Mouse (Mus musculus): ENCODE data around the gene Rexo4. TPM values are rescaled to one million over a fixed set of nuclear protein-coding genes. Genes with fewer than 3 reads are reported as not detected.

The Rexo4 gene
- polyA plus RNA-seq, 1 experiment from 2014 or later = 53.9 TPM

GRCm38 (mm10) chr2:26936425-26936824 lies 27.8 kb downstream of the Rexo4 start:
- no peak overlapping the region for H3K4me3 ChIP-seq (ENCODE audit: low read depth, low read length)
- WGBS = 82% methylated on average over 1 of the region's 1 CpGs
- H3K27me3 ChIP-seq (ENCODE audit: control insufficient read depth, insufficient read depth, low read length) = no peaks in the 10 kb centered on the region
- H3K4me1 ChIP-seq (replicated peaks; ENCODE audit: control insufficient read depth, insufficient read depth, low read length) = peaks cover 8% of the 10 kb centered on the region
- no peak overlapping the region for H3K27ac ChIP-seq (ENCODE audit: low read depth, low read length)
- DNase-seq (ENCODE audit: low spot score) (no peak), ATAC-seq (replicated peaks; ENCODE audit: low FRiP score) (no peak)
- no peaks in the 10 kb centered on the region for H3K36me3 ChIP-seq (ENCODE audit: control insufficient read depth, insufficient read depth, low read length)
- H3K4me2 ChIP-seq (ENCODE audit: low read depth, low read length, severe bottlenecking) = no peak overlapping the region
- no peak overlapping the region for H3K9ac ChIP-seq (ENCODE audit: low read length)
- H3K9me3 ChIP-seq (ENCODE audit: control insufficient read depth, low read length) = no peaks in the 10 kb centered on the region

DNA sequence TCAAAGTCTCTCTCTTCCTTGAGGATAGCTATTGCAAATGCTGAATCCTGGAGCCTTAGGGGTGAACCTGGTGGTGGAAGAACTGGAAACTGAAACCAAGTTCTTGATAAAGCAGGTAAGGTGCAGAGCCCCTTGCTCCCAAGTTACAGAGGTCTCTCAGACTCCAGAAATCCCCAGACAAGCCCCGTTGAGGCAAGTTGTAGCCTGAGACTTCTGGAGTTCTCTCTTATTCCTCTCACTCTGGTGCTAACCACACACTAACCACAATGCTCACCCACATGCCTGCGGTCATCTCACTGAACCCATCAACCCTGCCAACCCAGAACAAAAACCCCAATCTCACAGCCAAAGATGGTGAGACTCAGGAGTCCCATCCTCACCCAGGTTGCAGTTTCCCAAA lies 28.9 kb downstream of the Rexo4 start:
- H3K27ac ChIP-seq (ENCODE audit: low read depth, low read length) = no peak overlapping the region
- H3K4me2 ChIP-seq (ENCODE audit: low read depth, low read length, severe bottlenecking) = no peak overlapping the region
- DNase-seq (ENCODE audit: low spot score) = no peak
- no peak for ATAC-seq (replicated peaks; ENCODE audit: low FRiP score)
- H3K36me3 ChIP-seq (ENCODE audit: control insufficient read depth, insufficient read depth, low read length) = no peaks in the 10 kb centered on the region
- peaks cover 8% of the 10 kb centered on the region for H3K4me1 ChIP-seq (replicated peaks; ENCODE audit: control insufficient read depth, insufficient read depth, low read length)
- no peak overlapping the region for H3K9ac ChIP-seq (ENCODE audit: low read length)
- no peak overlapping the region for H3K4me3 ChIP-seq (ENCODE audit: low read depth, low read length)
- WGBS = 100% methylated on average over 2 of the region's 2 CpGs
- H3K27me3 ChIP-seq (ENCODE audit: control insufficient read depth, insufficient read depth, low read length) = no peaks in the 10 kb centered on the region
- no peaks in the 10 kb centered on the region for H3K9me3 ChIP-seq (ENCODE audit: control insufficient read depth, low read length)

GRCm38 (mm10) chr2:26933304-26934055 lies 30.7 kb downstream of the Rexo4 start, which contains the start of the genes Surf4 and Stkld1:
TSS of gene Surf4 (minus strand) at chr2:26933928.
TSS of gene Stkld1 (plus strand) at chr2:26934047.
- Histone ChIP-seq H3K9ac (ENCODE audit: low read length) (peak within 1 kb of the TSS; percentile 95), H3K27me3 (ENCODE audit: control insufficient read depth, insufficient read depth, low read length) (no peaks in the 10 kb centered on the region), H3K4me2 (ENCODE audit: low read depth, low read length, severe bottlenecking) (peak within 1 kb of the TSS; percentile 72), H3K27ac (ENCODE audit: low read depth, low read length) (peak within 1 kb of the TSS; percentile 62), H3K4me1 (replicated peaks; ENCODE audit: control insufficient read depth, insufficient read depth, low read length) (peaks cover 8% of the 10 kb centered on the region), H3K9me3 (ENCODE audit: control insufficient read depth, low read length) (no peaks in the 10 kb centered on the region), H3K36me3 (ENCODE audit: control insufficient read depth, insufficient read depth, low read length) (no peaks in the 10 kb centered on the region), H3K4me3 (ENCODE audit: low read depth, low read length) (peak within 1 kb of the TSS; percentile 95)
- DNase-seq (ENCODE audit: low spot score) = peak; percentile 98
- peak; percentile 95 for ATAC-seq (replicated peaks; ENCODE audit: low FRiP score)
- under 1% methylated on average over 65 of the region's 70 CpGs for WGBS

DNA sequence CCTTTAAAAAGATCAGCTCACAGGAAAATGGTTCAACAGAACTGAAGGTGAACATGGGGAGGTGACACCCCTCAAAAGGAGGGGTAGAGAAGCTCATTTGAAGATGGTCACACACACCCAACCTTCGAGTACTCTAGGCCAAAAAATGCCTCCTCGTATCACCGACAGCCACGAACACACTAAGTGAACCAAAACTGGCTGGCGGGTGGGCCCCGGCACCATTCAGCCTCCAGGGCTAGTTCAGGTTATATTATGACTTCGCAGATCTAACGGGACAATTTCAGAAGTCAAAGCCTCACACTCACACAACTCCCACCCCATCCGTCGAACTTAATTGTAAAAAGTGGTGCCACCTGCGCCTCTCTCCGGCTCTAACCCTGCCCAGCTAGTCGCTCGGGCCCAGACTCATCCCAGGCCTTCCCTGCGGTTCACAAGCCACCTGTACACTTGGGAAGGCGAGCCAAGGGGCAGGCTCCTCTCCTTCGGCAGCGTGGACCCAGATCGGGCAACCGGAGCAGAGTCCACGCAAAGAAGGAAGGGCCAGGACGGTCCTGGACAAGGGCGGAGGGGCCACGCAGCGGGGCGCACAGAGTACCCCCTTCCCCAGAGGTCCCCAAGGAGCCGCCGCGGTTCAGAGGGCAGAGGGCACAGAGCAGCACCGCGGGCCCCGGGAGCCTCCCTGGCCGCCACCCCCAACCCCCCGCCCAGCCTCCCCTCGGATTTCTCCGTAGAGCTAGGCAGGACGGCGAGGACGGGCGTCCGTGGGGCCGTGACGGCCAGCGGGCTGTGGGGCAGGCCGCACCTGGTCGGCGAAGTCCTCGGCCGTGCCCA lies 31.5 kb downstream of the Rexo4 start:
- H3K9me3 ChIP-seq (ENCODE audit: control insufficient read depth, low read length) = no peaks in the 10 kb centered on the region
- DNase-seq (ENCODE audit: low spot score) (no peak), ATAC-seq (replicated peaks; ENCODE audit: low FRiP score) (peak; percentile 49)
- H3K4me2 ChIP-seq (ENCODE audit: low read depth, low read length, severe bottlenecking) = peak overlapping the region; percentile 72
- no peaks in the 10 kb centered on the region for H3K27me3 ChIP-seq (ENCODE audit: control insufficient read depth, insufficient read depth, low read length)
- peak overlapping the region; percentile 95 for H3K9ac ChIP-seq (ENCODE audit: low read length)
- peak overlapping the region; percentile 62 for H3K27ac ChIP-seq (ENCODE audit: low read depth, low read length)
- H3K4me1 ChIP-seq (replicated peaks; ENCODE audit: control insufficient read depth, insufficient read depth, low read length) = peaks cover 8% of the 10 kb centered on the region
- H3K36me3 ChIP-seq (ENCODE audit: control insufficient read depth, insufficient read depth, low read length) = no peaks in the 10 kb centered on the region
- WGBS = 3% methylated on average over 43 of the region's 49 CpGs
- peak overlapping the region; percentile 95 for H3K4me3 ChIP-seq (ENCODE audit: low read depth, low read length)

- Histone ChIP-seq H3K4me3 (ENCODE audit: low read depth, low read length) (no peak overlapping the region), H3K9ac (ENCODE audit: low read length) (no peak overlapping the region; the same call in 1 of the 2 replicates), H3K27ac (ENCODE audit: low read depth, low read length) (no peak overlapping the region), H3K9me3 (ENCODE audit: control insufficient read depth, low read length) (no peaks in the 10 kb centered on the region), H3K4me1 (replicated peaks; ENCODE audit: control insufficient read depth, insufficient read depth, low read length) (peaks cover 8% of the 10 kb centered on the region), H3K27me3 (ENCODE audit: control insufficient read depth, insufficient read depth, low read length) (no peaks in the 10 kb centered on the region), H3K4me2 (ENCODE audit: low read depth, low read length, severe bottlenecking) (no peak overlapping the region), H3K36me3 (ENCODE audit: control insufficient read depth, insufficient read depth, low read length) (peaks cover under 1% of the 10 kb centered on the region; the same call in 1 of the 2 replicates)
- DNase-seq (ENCODE audit: low spot score) (no peak), ATAC-seq (replicated peaks; ENCODE audit: low FRiP score) (no peak)
- WGBS = 55% methylated on average over 1 of the region's 1 CpGs
Observed at GRCm38 (mm10) chr2:26930390-26930789, 33.8 kb downstream of the Rexo4 start.

- ATAC-seq (replicated peaks; ENCODE audit: low FRiP score) (no peak), DNase-seq (ENCODE audit: low spot score) (no peak)
- H3K36me3 ChIP-seq (ENCODE audit: control insufficient read depth, insufficient read depth, low read length) = peaks cover 11% of the 10 kb centered on the region
- 92% methylated on average over 6 of the region's 6 CpGs for WGBS
- peaks cover 8% of the 10 kb centered on the region for H3K4me1 ChIP-seq (replicated peaks; ENCODE audit: control insufficient read depth, insufficient read depth, low read length)
- H3K9me3 ChIP-seq (ENCODE audit: control insufficient read depth, low read length) = no peaks in the 10 kb centered on the region
- H3K4me2 ChIP-seq (ENCODE audit: low read depth, low read length, severe bottlenecking) = no peak overlapping the region
- no peak overlapping the region for H3K4me3 ChIP-seq (ENCODE audit: low read depth, low read length)
- no peaks in the 10 kb centered on the region for H3K27me3 ChIP-seq (ENCODE audit: control insufficient read depth, insufficient read depth, low read length)
- H3K27ac ChIP-seq (ENCODE audit: low read depth, low read length) = no peak overlapping the region
- no peak overlapping the region for H3K9ac ChIP-seq (ENCODE audit: low read length)
Observed at GRCm38 (mm10) chr2:26927745-26928476, 36.3 kb downstream of the Rexo4 start.

DNA sequence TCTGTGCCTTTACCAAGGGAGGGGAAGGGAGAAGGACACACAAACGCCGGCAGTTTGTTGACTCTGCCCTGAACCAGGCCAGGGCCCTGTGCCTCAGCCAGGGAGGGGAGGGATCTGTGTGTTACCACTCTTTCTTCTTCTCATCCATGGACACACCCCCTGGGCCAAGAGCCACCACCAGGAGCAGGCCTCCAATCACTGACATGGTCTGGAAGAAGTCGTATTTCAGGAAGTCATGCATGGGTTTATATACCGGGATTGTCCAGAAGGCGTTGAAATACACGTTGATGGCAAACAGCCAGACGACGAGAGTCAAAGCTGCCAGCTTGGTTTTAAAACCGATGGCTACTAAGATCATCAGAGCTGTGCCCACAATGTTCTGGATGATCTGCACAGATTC lies 42.4 kb downstream of the Rexo4 start:
- Histone ChIP-seq H3K9ac (ENCODE audit: low read length) (no peak overlapping the region), H3K36me3 (ENCODE audit: control insufficient read depth, insufficient read depth, low read length) (peaks cover 26% of the 10 kb centered on the region), H3K9me3 (ENCODE audit: control insufficient read depth, low read length) (no peaks in the 10 kb centered on the region), H3K27me3 (ENCODE audit: control insufficient read depth, insufficient read depth, low read length) (no peaks in the 10 kb centered on the region), H3K27ac (ENCODE audit: low read depth, low read length) (no peak overlapping the region), H3K4me3 (ENCODE audit: low read depth, low read length) (no peak overlapping the region), H3K4me1 (replicated peaks; ENCODE audit: control insufficient read depth, insufficient read depth, low read length) (peaks cover 8% of the 10 kb centered on the region), H3K4me2 (ENCODE audit: low read depth, low read length, severe bottlenecking) (no peak overlapping the region)
- DNase-seq (ENCODE audit: low spot score) (no peak), ATAC-seq (replicated peaks; ENCODE audit: low FRiP score) (no peak)
- WGBS = 87% methylated on average over 9 of the region's 9 CpGs

DNA sequence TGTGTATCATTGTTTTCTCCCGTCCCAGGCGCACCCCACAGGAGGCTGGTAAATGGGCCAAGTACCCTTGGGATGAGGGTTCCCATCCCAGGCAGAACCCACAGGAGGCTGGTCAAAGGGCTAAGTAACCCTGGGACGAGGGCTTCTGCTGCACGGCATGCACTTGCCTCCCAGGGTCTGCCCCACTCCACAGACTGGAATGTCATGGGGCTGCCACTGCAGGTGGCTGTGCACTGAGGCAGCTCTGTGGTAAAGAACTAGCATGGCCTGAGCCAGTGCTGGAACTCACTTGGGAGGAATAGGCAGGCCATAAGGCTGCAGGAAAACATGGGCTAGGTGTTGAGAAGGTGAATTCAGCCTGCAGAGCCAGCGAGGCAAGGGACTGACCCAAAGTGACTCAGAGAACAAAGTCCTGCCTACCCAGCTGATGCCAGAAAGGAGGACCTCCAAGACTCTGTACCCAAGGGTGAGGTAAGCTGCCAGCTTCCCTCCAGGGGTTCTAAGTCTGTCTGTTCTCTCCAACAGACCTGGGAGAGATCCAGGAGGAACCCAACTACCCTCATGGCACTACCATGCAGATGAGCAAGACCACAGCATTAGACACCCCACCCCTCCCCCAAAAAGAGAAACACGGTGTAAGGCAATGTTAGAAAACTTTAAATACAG lies 43.9 kb downstream of the Rexo4 start:
- no peaks in the 10 kb centered on the region for H3K9me3 ChIP-seq (ENCODE audit: control insufficient read depth, low read length)
- 93% methylated on average over 6 of the region's 6 CpGs for WGBS
- no peak overlapping the region for H3K27ac ChIP-seq (ENCODE audit: low read depth, low read length)
- no peak overlapping the region for H3K4me3 ChIP-seq (ENCODE audit: low read depth, low read length)
- ATAC-seq (replicated peaks; ENCODE audit: low FRiP score) = no peak
- no peaks in the 10 kb centered on the region for H3K27me3 ChIP-seq (ENCODE audit: control insufficient read depth, insufficient read depth, low read length)
- DNase-seq (ENCODE audit: low spot score) = no peak
- peaks cover 25% of the 10 kb centered on the region for H3K36me3 ChIP-seq (ENCODE audit: control insufficient read depth, insufficient read depth, low read length)
- peaks cover 13% of the 10 kb centered on the region for H3K4me1 ChIP-seq (replicated peaks; ENCODE audit: control insufficient read depth, insufficient read depth, low read length)
- H3K4me2 ChIP-seq (ENCODE audit: low read depth, low read length, severe bottlenecking) = no peak overlapping the region
- no peak overlapping the region for H3K9ac ChIP-seq (ENCODE audit: low read length)
